Mouse (Mus musculus) neural tube, embryonic 14.5 days (tissue): ENCODE results near the gene Clk1. TPM values are rescaled to one million over a fixed set of nuclear protein-coding genes. Genes with fewer than 3 reads are reported as not detected.

Experiments
- ATAC-seq: fragments of 200-750 bp; cut with Nextera tagmentation; 2 replicates; pipeline ENCODE4 v1.8.0; 2017; ENCODE audit warnings: low read depth, mild to moderate bottlenecking, moderate TSS enrichment, moderate library complexity
- H3K27ac ChIP-seq: fragments of 300-500 bp; sonication (generic); 2 replicates; pipeline ENCODE4 v1.5.1; 2014; ENCODE audit warnings: low read depth, mild to moderate bottlenecking, control low read depth, low read length, moderate library complexity, mixed read lengths
- H3K27me3 ChIP-seq: fragments of 300-500 bp; sonication (generic); 2 replicates; pipeline ENCODE4 v1.6.1; 2014; ENCODE audit warnings: low read length; ENCODE audit not compliant: control insufficient read depth, insufficient read depth
- H3K36me3 ChIP-seq: fragments of 300-500 bp; sonication (generic); 2 replicates; pipeline ENCODE4 v1.6.1; 2014; ENCODE audit warnings: low read length, mixed read lengths; ENCODE audit not compliant: control insufficient read depth, insufficient read depth
- H3K4me1 ChIP-seq: fragments of 300-500 bp; sonication (generic); 2 replicates; pipeline ENCODE4 v1.6.1; 2014; ENCODE audit warnings: low read length; ENCODE audit not compliant: control insufficient read depth, insufficient read depth
- H3K4me2 ChIP-seq: fragments of 300-500 bp; sonication (generic); 2 replicates; pipeline ENCODE4 v1.6.1; 2014; ENCODE audit warnings: mild to moderate bottlenecking, low read depth, low read length, control low read depth
- H3K4me3 ChIP-seq: fragments of 300-500 bp; sonication (generic); 2 replicates; pipeline ENCODE4 v1.5.1; 2014; ENCODE audit warnings: low read depth, low read length, control low read depth, mixed read lengths
- H3K9ac ChIP-seq: fragments of 300-500 bp; sonication (generic); replicated peaks from 2 replicates; pipeline ENCODE4 v1.6.1; 2014; ENCODE audit warnings: low read depth, mild to moderate bottlenecking, control low read depth, low read length, mixed read lengths
- H3K9me3 ChIP-seq: fragments of 300-500 bp; sonication (generic); 2 replicates; pipeline ENCODE4 v1.6.1; 2016; ENCODE audit warnings: low read length; ENCODE audit not compliant: control insufficient read depth
- WGBS: fragments of 180-500 bp; shearing (Covaris S2); extraction: QIAGEN DNeasy Blood & Tissue Kit; methylation state at CpG from one replicate; pipeline ENCODE4 v1.1.7; 2014; 5-methylcytosine and 5-hydroxymethylcytosine counted together
- polyA plus RNA-seq: library from polyadenylated mRNA; unstranded; fragments of >200 nt; fragmentation: Nextera tagmentation; extraction: Ambion mirVana; gene quantifications from 2 replicates; pipeline ENCODE4 v1.2.1, GENCODE M21; 2014

The Clk1 gene
- polyA plus RNA-seq, 1 experiment from 2014 or later: 176 TPM

- H3K9me3 ChIP-seq: no peaks in the 10 kb centered on the region
- H3K27ac ChIP-seq: no peak overlapping the region
- WGBS: 95% methylated on average over 7 of the region's 7 CpGs
- H3K9ac ChIP-seq: no peak overlapping the region
- no peak for ATAC-seq
- peaks cover 15% of the 10 kb centered on the region for H3K4me1 ChIP-seq
- H3K27me3 ChIP-seq: no peaks in the 10 kb centered on the region
- no peak overlapping the region for H3K4me3 ChIP-seq
- no peak overlapping the region for H3K4me2 ChIP-seq
- H3K36me3 ChIP-seq: peaks cover 14% of the 10 kb centered on the region
These were observed 23.9 kb upstream of the Clk1 start for GRCm38 (mm10) chr1:58447766-58448165.

- ATAC-seq: peak; percentile 1; the same call in 1 of the 2 replicates
- H3K27me3 ChIP-seq: no peaks in the 10 kb centered on the region
- peak overlapping the region; percentile 88 for H3K27ac ChIP-seq
- H3K4me3 ChIP-seq: peak overlapping the region; percentile 61
- H3K9me3 ChIP-seq: no peaks in the 10 kb centered on the region
- peak overlapping the region; percentile 88 for H3K4me2 ChIP-seq
- peaks cover 15% of the 10 kb centered on the region for H3K4me1 ChIP-seq
- WGBS: 7% methylated on average over 11 of the region's 11 CpGs
- peaks cover 15% of the 10 kb centered on the region; the same call in 1 of the 2 replicates for H3K36me3 ChIP-seq
- H3K9ac ChIP-seq: peak overlapping the region; percentile 68
These were observed 22.0 kb upstream of the Clk1 start for GRCm38 (mm10) chr1:58445861-58446260.

- H3K4me1 ChIP-seq: peaks cover 15% of the 10 kb centered on the region
- H3K4me2 ChIP-seq: peak within 1 kb of the TSS; percentile 88
- H3K36me3 ChIP-seq: peaks cover 12% of the 10 kb centered on the region; the same call in 1 of the 2 replicates
- H3K27me3 ChIP-seq: no peaks in the 10 kb centered on the region
- H3K4me3 ChIP-seq: peak within 1 kb of the TSS; percentile 61
- peak within 1 kb of the TSS; percentile 88 for H3K27ac ChIP-seq
- H3K9me3 ChIP-seq: no peaks in the 10 kb centered on the region
- peak within 1 kb of the TSS; percentile 68 for H3K9ac ChIP-seq
- ATAC-seq: peak; percentile 98
- WGBS: 0% methylated on average over 33 of the region's 33 CpGs
These were observed 21.4 kb upstream of the Clk1 start, which contains the start of the genes Nif3l1 and Ppil3 for GRCm38 (mm10) chr1:58445143-58445722. Gene Nif3l1, plus strand, starts transcription at chr1:58445151. Gene Ppil3, minus strand, starts transcription at chr1:58445486.

- Histone ChIP-seq H3K27ac (peak overlapping the region; percentile 88), H3K36me3 (peaks cover 12% of the 10 kb centered on the region; the same call in 1 of the 2 replicates), H3K9ac (peak overlapping the region; percentile 68), H3K4me1 (peaks cover 15% of the 10 kb centered on the region), H3K4me2 (peak overlapping the region; percentile 88), H3K4me3 (peak overlapping the region; percentile 61), H3K27me3 (no peaks in the 10 kb centered on the region), H3K9me3 (no peaks in the 10 kb centered on the region)
- ATAC-seq: no peak
- WGBS: 14% methylated on average over 10 of the region's 10 CpGs
These were observed 20.8 kb upstream of the Clk1 start for GRCm38 (mm10) chr1:58444691-58445090.

GRCm38 (mm10) chr1:58424551-58424950 lies 685 bp upstream of the Clk1 start:
- Histone ChIP-seq H3K27me3 (peaks cover 3% of the 10 kb centered on the region; the same call in 1 of the 2 replicates), H3K9me3 (no peaks in the 10 kb centered on the region), H3K9ac (no peak overlapping the region), H3K36me3 (peaks cover 11% of the 10 kb centered on the region; the same call in 1 of the 2 replicates), H3K4me2 (peak overlapping the region; percentile 80; the same call in 1 of the 2 replicates), H3K4me1 (peaks cover 16% of the 10 kb centered on the region), H3K27ac (no peak overlapping the region), H3K4me3 (no peak overlapping the region)
- WGBS: 86% methylated on average over 3 of the region's 3 CpGs
- no peak for ATAC-seq

- Histone ChIP-seq H3K9ac (peak overlapping the region; percentile 100), H3K9me3 (no peaks in the 10 kb centered on the region), H3K27me3 (peaks cover 3% of the 10 kb centered on the region; the same call in 1 of the 2 replicates), H3K4me3 (peak overlapping the region; percentile 100), H3K4me2 (peak overlapping the region; percentile 80), H3K36me3 (peaks cover 28% of the 10 kb centered on the region), H3K27ac (peak overlapping the region; percentile 100), H3K4me1 (peaks cover 16% of the 10 kb centered on the region)
- 14% methylated on average over 13 of the region's 13 CpGs for WGBS
- peak; percentile 63 for ATAC-seq
These were observed 987 bp downstream of the Clk1 start for GRCm38 (mm10) chr1:58422879-58423278.

GRCm38 (mm10) chr1:58420961-58421360 lies 2.9 kb downstream of the Clk1 start:
- peaks cover 3% of the 10 kb centered on the region; the same call in 1 of the 2 replicates for H3K27me3 ChIP-seq
- H3K4me2 ChIP-seq: no peak overlapping the region
- 72% methylated on average over 7 of the region's 7 CpGs for WGBS
- peaks cover 44% of the 10 kb centered on the region for H3K36me3 ChIP-seq
- no peaks in the 10 kb centered on the region for H3K9me3 ChIP-seq
- no peak overlapping the region for H3K9ac ChIP-seq
- ATAC-seq: no peak
- peaks cover 16% of the 10 kb centered on the region for H3K4me1 ChIP-seq
- H3K27ac ChIP-seq: no peak overlapping the region
- H3K4me3 ChIP-seq: no peak overlapping the region

GRCm38 (mm10) chr1:58420032-58420431 lies 3.8 kb downstream of the Clk1 start:
- ATAC-seq: no peak
- no peaks in the 10 kb centered on the region for H3K9me3 ChIP-seq
- H3K27ac ChIP-seq: no peak overlapping the region
- H3K27me3 ChIP-seq: peaks cover 3% of the 10 kb centered on the region; the same call in 1 of the 2 replicates
- H3K4me3 ChIP-seq: no peak overlapping the region
- H3K36me3 ChIP-seq: peaks cover 51% of the 10 kb centered on the region
- H3K4me1 ChIP-seq: peaks cover 16% of the 10 kb centered on the region
- no peak overlapping the region for H3K4me2 ChIP-seq
- H3K9ac ChIP-seq: no peak overlapping the region
- 88% methylated on average over 10 of the region's 10 CpGs for WGBS

GRCm38 (mm10) chr1:58416048-58416447 lies 7.8 kb downstream of the Clk1 start:
- WGBS: 90% methylated on average over 2 of the region's 2 CpGs
- no peak for ATAC-seq
- Histone ChIP-seq H3K4me3 (no peak overlapping the region), H3K9ac (no peak overlapping the region), H3K27ac (no peak overlapping the region), H3K36me3 (peaks cover 80% of the 10 kb centered on the region), H3K27me3 (no peaks in the 10 kb centered on the region), H3K9me3 (no peaks in the 10 kb centered on the region), H3K4me2 (no peak overlapping the region), H3K4me1 (peaks cover 2% of the 10 kb centered on the region; the same call in 1 of the 2 replicates)
